ENCODE assay signal across 6 mouse cellular contexts in the genomic region with DNA sequence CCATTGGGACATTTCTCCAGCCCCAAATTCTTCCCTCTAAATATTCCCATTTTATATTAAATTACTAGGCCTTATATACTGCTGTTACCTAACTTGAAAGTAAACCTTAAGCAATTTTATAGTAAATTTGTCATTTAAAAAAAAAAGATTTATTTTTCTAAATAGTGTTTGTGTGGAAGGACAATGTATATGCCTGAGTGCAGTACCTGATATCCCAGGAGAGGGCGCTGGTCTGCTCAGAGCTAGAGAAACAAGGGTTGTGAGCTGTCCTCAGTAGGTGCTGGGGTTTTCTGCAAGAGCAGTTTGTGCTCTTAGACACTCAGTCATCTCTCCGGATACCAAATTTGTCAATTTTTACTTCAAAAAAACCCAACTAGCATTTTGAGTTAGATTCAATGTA.
"Had no signal": no experiment of that assay in that cellular context is flagged by ENCODE, and none has a peak within 500 bp of the region (broad histone marks: within the 10 kb centered on the region; RNA-seq: fewer than 3 reads in every experiment).

No protein-coding gene starts in this region.

- H3K27ac ChIP-seq: limb, embryonic 15.5 days; liver, embryonic 12.5 days; midbrain, embryonic 12.5 days had no signal

- H3K4me3 ChIP-seq: limb, embryonic 15.5 days; liver, embryonic 12.5 days; midbrain, embryonic 12.5 days had no signal

- H3K9me3 ChIP-seq: limb, embryonic 15.5 days; liver, embryonic 12.5 days; midbrain, embryonic 12.5 days had no signal

- DNase-seq: kidney, adult 8-10 months; lung, embryonic 14.5 days; right cerebral cortex, postnatal 25 days had no signal

- H3K27me3 ChIP-seq: liver, embryonic 12.5 days; midbrain, embryonic 12.5 days had no signal

- H3K4me1 ChIP-seq: limb, embryonic 15.5 days; liver, embryonic 12.5 days had no signal

- H3K36me3 ChIP-seq: limb, embryonic 15.5 days; liver, embryonic 12.5 days; midbrain, embryonic 12.5 days had no signal

- H3K4me2 ChIP-seq: limb, embryonic 15.5 days; liver, embryonic 12.5 days; lung, embryonic 14.5 days; midbrain, embryonic 12.5 days had no signal

- H3K9ac ChIP-seq: limb, embryonic 15.5 days; liver, embryonic 12.5 days; lung, embryonic 14.5 days; midbrain, embryonic 12.5 days had no signal

- ATAC-seq: liver, embryonic 12.5 days had no signal
